Mouse (Mus musculus): ENCODE measurements at regions not wholly inside any gene's neighbourhood (a gene's known extent, or its start where the extent isn't known, plus 50 kb on each side); places are given as distances from the start of the nearest gene placed in this dataset.

- no peaks in the 10 kb centered on the region for H3K36me3 ChIP-seq (replicated peaks in 1 of 2; ENCODE audit: control insufficient read depth in 1 of 2, insufficient read depth in 1 of 2, low read length in 1 of 2)
- no peaks in the 10 kb centered on the region for H3K79me2 ChIP-seq (replicated peaks; ENCODE audit: control insufficient read depth, extremely low read depth, insufficient read depth, poor library complexity, severe bottlenecking)
- peak overlapping the region; percentile 15 for H3K4me2 ChIP-seq (ENCODE audit: insufficient read depth, low read depth, poor library complexity, severe bottlenecking)
- no peaks in the 10 kb centered on the region for H3K27me3 ChIP-seq (replicated peaks)
- peaks cover 5 to 26% of the 10 kb centered on the region in 2 experiments for H3K4me1 ChIP-seq (ENCODE audit: control insufficient read depth in 1 of 2, insufficient read depth in 2 of 2)
- H3K9ac ChIP-seq (ENCODE audit: insufficient read depth, low read depth), result no peak overlapping the region
- DNase-seq (ENCODE audit: extremely low read depth), result peak; percentile 69
- TF ChIP-seq EP300 (IDR thresholded peaks at IDR 0.05; ENCODE audit: low read length) (peak; percentile 50), ETS1 (conservative IDR thresholded peaks at IDR 0.05; ENCODE audit: low read depth, low read length) (peak; percentile 51), NELFE (IDR thresholded peaks at IDR 0.05; ENCODE audit: low read depth, low read length) (no peak), MEF2A (IDR thresholded peaks at IDR 0.05; ENCODE audit: borderline replicate concordance, low read depth, low read length) (peak; percentile 83; the same call in 1 of the 2 replicates), JUND (conservative IDR thresholded peaks at IDR 0.05; ENCODE audit: low read depth, low read length) (0 out of 2 replicates have a peak, but pooled peaks have one; percentile 8)
- peaks cover 2% of the 10 kb centered on the region for H3K9me3 ChIP-seq (replicated peaks; ENCODE audit: low read length)
- H3K4me3 ChIP-seq (replicated peaks in 1 of 3; ENCODE audit: low read depth in 2 of 3, low read length in 2 of 3, poor library complexity in 1 of 3), result peak overlapping the region in 1 of 3 experiments; percentile 20
- dilution Hi-C loops (cut with MboI; ENCODE audit: extremely low pct_ligation_motif_present, extremely low pct_unique_long_range_greater_than_20kb, low sequenced_read_pairs), result no loop called here
- in situ Hi-C loops (cut with MboI; ENCODE audit: low pct_ligation_motif_present, low pct_unique_long_range_greater_than_20kb, low sequenced_read_pairs), result no loop called here
- no peak overlapping the region; the same call in 1 of the 2 replicates for H3K27ac ChIP-seq (ENCODE audit: insufficient read depth, low read depth)
Measured at GRCm38 (mm10) chr3:40339492-40340030, 191.5 kb upstream of the Intu start.

GRCm38 (mm10) chr3:40355103-40355502 lies 176.0 kb upstream of the Intu start:
- H3K4me3 ChIP-seq (replicated peaks in 1 of 3; ENCODE audit: low read depth in 2 of 3, low read length in 2 of 3, poor library complexity in 1 of 3), result no peak overlapping the region
- TF ChIP-seq NRF1 (IDR thresholded peaks at IDR 0.05; ENCODE audit: low read depth, low read length) (no peak), USF1 (IDR thresholded peaks at IDR 0.05; ENCODE audit: low read depth, low read length) (no peak), ZMIZ1 (IDR thresholded peaks at IDR 0.05; ENCODE audit: low read depth, low read length) (no peak), ZNF384 (IDR thresholded peaks at IDR 0.05; ENCODE audit: low read depth, low read length) (no peak), POLR2A (IDR thresholded peaks at IDR 0.05; ENCODE audit: low read depth, low read length) (no peak), UBTF (IDR thresholded peaks at IDR 0.05; ENCODE audit: low read depth, low read length) (no peak)
- no peaks in the 10 kb centered on the region for H3K27me3 ChIP-seq (replicated peaks)
- H3K4me2 ChIP-seq (ENCODE audit: insufficient read depth, low read depth, poor library complexity, severe bottlenecking), result no peak overlapping the region
- no peaks in the 10 kb centered on the region for H3K36me3 ChIP-seq (replicated peaks in 1 of 2; ENCODE audit: control insufficient read depth in 1 of 2, insufficient read depth in 1 of 2, low read length in 1 of 2)
- in situ Hi-C loops (cut with MboI; ENCODE audit: low pct_ligation_motif_present, low pct_unique_long_range_greater_than_20kb, low sequenced_read_pairs) (no loop called here), dilution Hi-C loops (cut with MboI; ENCODE audit: extremely low pct_ligation_motif_present, extremely low pct_unique_long_range_greater_than_20kb, low sequenced_read_pairs) (no loop called here)
- H3K9ac ChIP-seq (ENCODE audit: insufficient read depth, low read depth), result no peak overlapping the region
- H3K27ac ChIP-seq (ENCODE audit: insufficient read depth, low read depth), result no peak overlapping the region
- H3K79me2 ChIP-seq (replicated peaks; ENCODE audit: control insufficient read depth, extremely low read depth, insufficient read depth, poor library complexity, severe bottlenecking), result no peaks in the 10 kb centered on the region
- DNase-seq (ENCODE audit: extremely low read depth), result no peak
- no peaks in the 10 kb centered on the region for H3K9me3 ChIP-seq (replicated peaks; ENCODE audit: low read length)
- no peaks in the 10 kb centered on the region for H3K4me1 ChIP-seq (ENCODE audit: control insufficient read depth in 1 of 2, insufficient read depth in 2 of 2)

GRCm38 (mm10) chr3:40368421-40368820 lies 162.7 kb upstream of the Intu start:
- DNase-seq (ENCODE audit: extremely low read depth), result no peak
- H3K9me3 ChIP-seq (replicated peaks; ENCODE audit: low read length), result no peaks in the 10 kb centered on the region
- H3K4me1 ChIP-seq (ENCODE audit: control insufficient read depth in 1 of 2, insufficient read depth in 2 of 2), result no peaks in the 10 kb centered on the region
- dilution Hi-C loops (cut with MboI; ENCODE audit: extremely low pct_ligation_motif_present, extremely low pct_unique_long_range_greater_than_20kb, low sequenced_read_pairs), result no loop called here
- no peaks in the 10 kb centered on the region for H3K36me3 ChIP-seq (replicated peaks in 1 of 2; ENCODE audit: control insufficient read depth in 1 of 2, insufficient read depth in 1 of 2, low read length in 1 of 2)
- no peak overlapping the region for H3K27ac ChIP-seq (ENCODE audit: insufficient read depth, low read depth)
- no peaks in the 10 kb centered on the region for H3K79me2 ChIP-seq (replicated peaks; ENCODE audit: control insufficient read depth, extremely low read depth, insufficient read depth, poor library complexity, severe bottlenecking)
- H3K4me3 ChIP-seq (replicated peaks in 1 of 3; ENCODE audit: low read depth in 2 of 3, low read length in 2 of 3, poor library complexity in 1 of 3), result no peak overlapping the region
- H3K9ac ChIP-seq (ENCODE audit: insufficient read depth, low read depth), result no peak overlapping the region
- TF ChIP-seq ZC3H11A (IDR thresholded peaks at IDR 0.05; ENCODE audit: low read depth, low read length), result no peak
- no peak for TF ChIP-seq ZNF384 (IDR thresholded peaks at IDR 0.05; ENCODE audit: low read depth, low read length)
- no peak for TF ChIP-seq PAX5 (IDR thresholded peaks at IDR 0.05; ENCODE audit: low read length)
- no peak for TF ChIP-seq CHD1 (IDR thresholded peaks at IDR 0.05; ENCODE audit: low read depth, low read length)
- TF ChIP-seq CHD2 (IDR thresholded peaks at IDR 0.05; ENCODE audit: low read length), result no peak
- no peak for TF ChIP-seq MYC (IDR thresholded peaks at IDR 0.05; ENCODE audit: low read depth, low read length)
- TF ChIP-seq MXI1 (IDR thresholded peaks at IDR 0.05; ENCODE audit: low read depth, low read length), result no peak
- TF ChIP-seq JUND (conservative IDR thresholded peaks at IDR 0.05; ENCODE audit: low read depth, low read length), result no peak
- no peak for TF ChIP-seq USF1 (IDR thresholded peaks at IDR 0.05; ENCODE audit: low read depth, low read length)
- TF ChIP-seq JUN (IDR thresholded peaks at IDR 0.05; ENCODE audit: insufficient read depth, low read depth, low read length), result no peak
- TF ChIP-seq POLR2A (IDR thresholded peaks at IDR 0.05; ENCODE audit: low read depth, low read length), result no peak
- TF ChIP-seq NELFE (IDR thresholded peaks at IDR 0.05; ENCODE audit: low read depth, low read length), result no peak
- TF ChIP-seq TBP (conservative IDR thresholded peaks at IDR 0.05; ENCODE audit: low read depth, low read length), result no peak
- no peak for TF ChIP-seq RCOR1 (conservative IDR thresholded peaks at IDR 0.05; ENCODE audit: low read depth, low read length)
- no peak for TF ChIP-seq ETS1 (conservative IDR thresholded peaks at IDR 0.05; ENCODE audit: low read depth, low read length)
- no peak for TF ChIP-seq MAZ (IDR thresholded peaks at IDR 0.05; ENCODE audit: low read depth, low read length)
- no peak for TF ChIP-seq USF2 (conservative IDR thresholded peaks at IDR 0.05; ENCODE audit: low read depth, low read length)
- TF ChIP-seq IRF4 (IDR thresholded peaks at IDR 0.05; ENCODE audit: low read depth, low read length), result no peak
- no peak for TF ChIP-seq SMC3 (IDR thresholded peaks at IDR 0.05; ENCODE audit: low read depth, low read length)
- no peak for TF ChIP-seq MAFK (IDR thresholded peaks at IDR 0.05; ENCODE audit: insufficient replicate concordance, low read length)
- H3K4me2 ChIP-seq (ENCODE audit: insufficient read depth, low read depth, poor library complexity, severe bottlenecking), result no peak overlapping the region
- in situ Hi-C loops (cut with MboI; ENCODE audit: low pct_ligation_motif_present, low pct_unique_long_range_greater_than_20kb, low sequenced_read_pairs), result no loop called here
- H3K27me3 ChIP-seq (replicated peaks), result no peaks in the 10 kb centered on the region
